Mouse (Mus musculus): Measurements from ENCODE around the gene Ndufs2.

GRCm38 (mm10) chr1:171223796-171224195, 27.4 kb downstream of the Ndufs2 start:
- TF ChIP-seq CTCF (IDR thresholded peaks at IDR 0.05; ENCODE audit: control insufficient read depth, insufficient read depth, insufficient replicate concordance, low read depth, low read length) = no peak
- no peak for TF ChIP-seq POLR2A (IDR thresholded peaks at IDR 0.05; ENCODE audit: control insufficient read depth, low read depth, low read length)
